Mouse (Mus musculus) MEL (cell line): ENCODE measurements around the gene Fam19a4. TPM values are rescaled to one million over a fixed set of nuclear protein-coding genes. Genes with fewer than 3 reads are reported as not detected.

ENCODE experiments used
- DNase-seq: peaks from one replicate; pipeline ENCODE4 v3.0.0; 2011; ENCODE audit warnings: low read depth, low spot score
- H3K27ac ChIP-seq: 2 replicates; pipeline ENCODE4 v1.5.1; 2012; ENCODE audit warnings: low read depth, mild to moderate bottlenecking, control low read depth, low read length, moderate library complexity; ENCODE audit not compliant: control insufficient read depth
- H3K27me3 ChIP-seq, 2 experiments: fragments of 150-350 bp in 1 of 2; sonication (generic) in 1 of 2; 2 replicates each; pipeline ENCODE4 v1.6.1; 2012; ENCODE audit warnings: low read length in 2 of 2, mild to moderate bottlenecking in 2 of 2, improper control_type of control experiment in 1 of 2, moderate library complexity in 1 of 2; ENCODE audit not compliant: insufficient read depth in 2 of 2, control insufficient read depth in 1 of 2
- H3K36me3 ChIP-seq, 2 experiments: 2 replicates each; pipeline ENCODE4 v1.6.1; 2012 to 2014; ENCODE audit warnings: low read length in 2 of 2, improper control_type of control experiment in 1 of 2, inconsistent platforms in 1 of 2, mild to moderate bottlenecking in 1 of 2; ENCODE audit not compliant: insufficient read depth in 2 of 2, control insufficient read depth in 1 of 2
- H3K4me1 ChIP-seq, 2 experiments: fragments of 150-350 bp in 1 of 2; sonication (generic) in 1 of 2; 2 replicates each; pipeline ENCODE4 v1.6.1; 2012; ENCODE audit warnings: low read length in 2 of 2, improper control_type of control experiment in 1 of 2, mild to moderate bottlenecking in 1 of 2; ENCODE audit not compliant: insufficient read depth in 2 of 2, control insufficient read depth in 1 of 2
- H3K4me3 ChIP-seq, 2 experiments: fragments of 150-350 bp in 1 of 2; sonication (generic) in 1 of 2; 2 replicates each; pipeline ENCODE4 v1.5.1; 2012; ENCODE audit warnings: low read depth in 2 of 2, low read length in 2 of 2, mild to moderate bottlenecking in 2 of 2, moderate library complexity in 2 of 2, control low read depth in 1 of 2, improper control_type of control experiment in 1 of 2; ENCODE audit not compliant: control insufficient read depth in 1 of 2, insufficient read depth in 1 of 2
- H3K79me2 ChIP-seq: 2 replicates; pipeline ENCODE4 v1.6.1; 2012; ENCODE audit warnings: mild to moderate bottlenecking, low read length, moderate library complexity; ENCODE audit not compliant: control insufficient read depth, poor library complexity, insufficient read depth
- H3K9ac ChIP-seq: 2 replicates; pipeline ENCODE4 v1.6.1; 2012; ENCODE audit warnings: low read depth, mild to moderate bottlenecking, control low read depth, low read length, moderate library complexity; ENCODE audit not compliant: control insufficient read depth, poor library complexity, severe bottlenecking
- H3K9me3 ChIP-seq: fragments of 150-350 bp; sonication (generic); replicated peaks from 2 replicates; pipeline ENCODE4 v1.6.1; 2012; ENCODE audit warnings: mild to moderate bottlenecking, low read length, improper control_type of control experiment, moderate library complexity; ENCODE audit not compliant: insufficient read depth
- CHD1 ChIP-seq: IDR thresholded peaks from 2 replicates; pipeline ENCODE4 v1.6.1; 2012; ENCODE audit warnings: low read depth, mild to moderate bottlenecking, inconsistent platforms, low read length, improper control_type of control experiment
- CTCF ChIP-seq, 3 experiments: IDR thresholded peaks in 2 of 3; conservative IDR thresholded peaks in 1 of 3; 2 replicates each; pipeline ENCODE4 v1.5.1; 2011 to 2012; ENCODE audit warnings: low read length in 3 of 3, low read depth in 2 of 3, mild to moderate bottlenecking in 2 of 3, improper control_type of control experiment in 1 of 3, inconsistent platforms in 1 of 3, mixed read lengths in 1 of 3, moderate library complexity in 1 of 3; ENCODE audit not compliant: control insufficient read depth in 1 of 3, insufficient read depth in 1 of 3, poor library complexity in 1 of 3, severe bottlenecking in 1 of 3
- ELF1 ChIP-seq: IDR thresholded peaks from 2 replicates; pipeline ENCODE4 v1.6.1; 2014; ENCODE audit warnings: low read depth, mild to moderate bottlenecking, inconsistent platforms, low read length, improper control_type of control experiment, moderate library complexity
- ETS1 ChIP-seq: IDR thresholded peaks from 2 replicates; pipeline ENCODE4 v1.6.1; 2012; ENCODE audit warnings: low read depth, mild to moderate bottlenecking, inconsistent platforms, low read length, improper control_type of control experiment, moderate library complexity
- GABPA ChIP-seq: IDR thresholded peaks from 2 replicates; pipeline ENCODE4 v1.6.1; 2012; ENCODE audit warnings: low read depth, mild to moderate bottlenecking, inconsistent platforms, low read length, improper control_type of control experiment, moderate library complexity
- JUND ChIP-seq: IDR thresholded peaks from 2 replicates; pipeline ENCODE4 v1.6.1; 2011; ENCODE audit warnings: low read depth, mild to moderate bottlenecking, improper control_type of control experiment, low read length
- MAX ChIP-seq: IDR thresholded peaks from 2 replicates; pipeline ENCODE4 v1.6.1; 2011; ENCODE audit warnings: low read length, improper control_type of control experiment
- MAZ ChIP-seq: IDR thresholded peaks from 2 replicates; pipeline ENCODE4 v1.6.1; 2012; ENCODE audit warnings: low read depth, mild to moderate bottlenecking, inconsistent platforms, low read length, improper control_type of control experiment
- NRF1 ChIP-seq: IDR thresholded peaks from 2 replicates; pipeline ENCODE4 v1.6.1; 2014; ENCODE audit warnings: low read depth, mild to moderate bottlenecking, inconsistent platforms, low read length, improper control_type of control experiment, moderate library complexity; ENCODE audit not compliant: poor library complexity, insufficient read depth, severe bottlenecking
- POLR2AphosphoS2 ChIP-seq: IDR thresholded peaks from 2 replicates; pipeline ENCODE4 v1.6.1; 2011; ENCODE audit warnings: low read length, improper control_type of control experiment
- POLR2AphosphoS5 ChIP-seq: IDR thresholded peaks from 2 replicates; pipeline ENCODE4 v1.6.1; 2012; ENCODE audit warnings: low read depth, borderline replicate concordance, mild to moderate bottlenecking, inconsistent platforms, low read length, moderate library complexity, mixed read lengths
- RCOR1 ChIP-seq: IDR thresholded peaks from 2 replicates; pipeline ENCODE4 v1.6.1; 2012; ENCODE audit warnings: low read depth, mild to moderate bottlenecking, inconsistent platforms, low read length, improper control_type of control experiment
- TAL1 ChIP-seq: IDR thresholded peaks from 2 replicates; pipeline ENCODE4 v1.6.1; 2012; ENCODE audit warnings: mild to moderate bottlenecking, inconsistent platforms, low read length, moderate library complexity, mixed read lengths
- UBTF ChIP-seq: IDR thresholded peaks from 2 replicates; pipeline ENCODE4 v1.6.1; 2012; ENCODE audit warnings: low read depth, mild to moderate bottlenecking, inconsistent platforms, low read length, improper control_type of control experiment, moderate library complexity, borderline replicate concordance; ENCODE audit not compliant: insufficient read depth
- USF2 ChIP-seq, 2 experiments: IDR thresholded peaks; 2 replicates each; pipeline ENCODE4 v1.6.1; 2011 to 2012; ENCODE audit warnings: improper control_type of control experiment in 2 of 2, low read length in 2 of 2, borderline replicate concordance in 1 of 2, inconsistent platforms in 1 of 2, low read depth in 1 of 2, mild to moderate bottlenecking in 1 of 2; ENCODE audit not compliant: insufficient read depth in 1 of 2
- ZKSCAN1 ChIP-seq: IDR thresholded peaks from 2 replicates; pipeline ENCODE4 v1.6.1; 2012; ENCODE audit warnings: low read depth, mild to moderate bottlenecking, inconsistent platforms, low read length, improper control_type of control experiment, moderate library complexity
- ZMIZ1 ChIP-seq: IDR thresholded peaks from 2 replicates; pipeline ENCODE4 v1.6.1; 2012; ENCODE audit warnings: low read depth, mild to moderate bottlenecking, inconsistent platforms, low read length, improper control_type of control experiment, moderate library complexity
- polyA plus RNA-seq, 2 experiments: library from polyadenylated mRNA; stranded (reverse) in 1 of 2; unstranded in 1 of 2; fragments of >175 nt in 1 of 2; fragments of >200 nt in 1 of 2; gene quantifications; 2 replicates each; pipeline versions ENCODE4 v1.2.1 to v1.2.4; 2012; ENCODE audit warnings: low replicate concordance in 2 of 2, low read depth in 1 of 2; ENCODE audit not compliant: insufficient read length in 2 of 2, insufficient read depth in 1 of 2, missing spikeins in 1 of 2
- total RNA-seq: library from RNA; depleted of rRNA; stranded (reverse); fragments of 300-350 nt; gene quantifications from 2 replicates; pipeline ENCODE4 v1.2.3, GENCODE M21; 2012; rRNA removed

Gene Fam19a4
- total and polyA plus RNA-seq, 3 experiments = not detected

GRCm38 (mm10) chr6:96797451-96797850, 262.8 kb downstream of the Fam19a4 start:
- TF ChIP-seq ZMIZ1 = no peak
- no peak for TF ChIP-seq MAZ
- TF ChIP-seq USF2 (IDR thresholded peaks at IDR 0.05; ENCODE audit: borderline replicate concordance in 1 of 2, insufficient read depth in 1 of 2, low read depth in 1 of 2, low read length in 2 of 2) = no peak
- TF ChIP-seq ELF1 = no peak
- TF ChIP-seq POLR2AphosphoS5 = no peak
- no peak for TF ChIP-seq CHD1
- TF ChIP-seq RCOR1 = no peak
- TF ChIP-seq GABPA = no peak
- no peak for TF ChIP-seq UBTF
- no peak for TF ChIP-seq CTCF (IDR thresholded peaks at IDR 0.05 in 2 of 3, conservative IDR thresholded peaks at IDR 0.05 in 1 of 3; ENCODE audit: control insufficient read depth in 1 of 3, insufficient read depth in 1 of 3, low read depth in 2 of 3, low read length in 3 of 3, poor library complexity in 1 of 3, severe bottlenecking in 1 of 3)
- no peak for TF ChIP-seq TAL1
- TF ChIP-seq ETS1 = no peak
- TF ChIP-seq ZKSCAN1 = no peak
- TF ChIP-seq JUND = no peak
- no peak for TF ChIP-seq NRF1
- no peak for TF ChIP-seq MAX
- TF ChIP-seq POLR2AphosphoS2 = no peak
- TF ChIP-seq, all 39 proteins: peak for 0
- no peaks in the 10 kb centered on the region for H3K27me3 ChIP-seq

More at GRCm38 (mm10) chr6:96797451-96797850, 262.8 kb downstream of the Fam19a4 start:
- no peak for DNase-seq
- Histone ChIP-seq H3K4me3 (no peak overlapping the region), H3K9ac (no peak overlapping the region), H3K4me1 (no peaks in the 10 kb centered on the region), H3K36me3 (no peaks in the 10 kb centered on the region), H3K9me3 (no peaks in the 10 kb centered on the region), H3K27ac (no peak overlapping the region), H3K79me2 (no peaks in the 10 kb centered on the region)

Other genes with a start within 250 kb of the Fam19a4 start
- 4.2 and 6.0 TPM in 2 replicates for gene Eogt, start 88.8 kb upstream of the Fam19a4 start, total RNA-seq
- gene Eogt, start 88.8 kb upstream of the Fam19a4 start, polyA plus RNA-seq = 1 to 10 TPM in 1 of 2 experiments, not detected in 1; 8.3 TPM
- 19.2 and 21.9 TPM in 2 replicates for gene Tmf1, start 118.7 kb upstream of the Fam19a4 start, total RNA-seq
- gene Tmf1, start 118.7 kb upstream of the Fam19a4 start, polyA plus RNA-seq = 10 to 100 TPM in 1 of 2 experiments, not detected in 1; 13.5 TPM
- 37.1 and 43.8 TPM in 2 replicates for gene Uba3, start 145.2 kb upstream of the Fam19a4 start, total RNA-seq
- gene Uba3, start 145.2 kb upstream of the Fam19a4 start, polyA plus RNA-seq = 10 to 100 TPM in 1 of 2 experiments, not detected in 1; 38.1 TPM
- gene Arl6ip5, start 150.3 kb upstream of the Fam19a4 start, total RNA-seq = 38.2 and 39.4 TPM in 2 replicates
- 100 to 1,000 TPM in 1 of 2 experiments, not detected in 1; 113 TPM for gene Arl6ip5, start 150.3 kb upstream of the Fam19a4 start, polyA plus RNA-seq
- not detected in 2 replicates for gene Lmod3, start 192.3 kb upstream of the Fam19a4 start, total RNA-seq
- not detected for gene Lmod3, start 192.3 kb upstream of the Fam19a4 start, polyA plus RNA-seq